In genomic region chr9:61756224-61756800, GRCm38 (mm10) we compare ENCODE assay signal across 16 mouse cellular contexts.
DNase-seq lines count a peak whose midpoint lies in the region; ATAC-seq and TF ChIP-seq lines count a peak whose summit lies in the region.
"Had no signal": no experiment of that assay in that cellular context is flagged by ENCODE, and none has a peak within 500 bp of the region (broad histone marks: within the 10 kb centered on the region; RNA-seq: fewer than 3 reads in every experiment).

No protein-coding gene starts in this region.

- ATAC-seq in kidney, embryonic 15.5 days (replicated peaks; ENCODE audit: low FRiP score) = peak; percentile 62
- peak; percentile 81 for ATAC-seq in embryonic facial prominence, embryonic 14.5 days (ENCODE audit: low read depth)
- ATAC-seq in hindbrain, embryonic 11.5 days (ENCODE audit: low FRiP score) = peak; percentile 4; the same call in 1 of the 2 replicates
- peak; percentile 55 for ATAC-seq in midbrain, embryonic 15.5 days (replicated peaks)
- ATAC-seq: inflammation-experienced regulatory T-cells, adult 6 months had no signal

- peaks cover 29% of the 10 kb centered on the region for H3K4me1 ChIP-seq in kidney, embryonic 15.5 days
- H3K4me1 ChIP-seq in embryonic facial prominence, embryonic 14.5 days (ENCODE audit: control insufficient read depth, insufficient read depth, low read length) = peaks cover 8% of the 10 kb centered on the region
- H3K4me1 ChIP-seq in hindbrain, embryonic 11.5 days (replicated peaks; ENCODE audit: control insufficient read depth, insufficient read depth, low read length) = peaks cover 2% of the 10 kb centered on the region; the same call in 1 of the 2 replicates
- H3K4me1 ChIP-seq in midbrain, embryonic 15.5 days = peaks cover 30% of the 10 kb centered on the region
- H3K4me1 ChIP-seq: liver, embryonic 13.5 days had no signal

- no peak for TF ChIP-seq CTCF in gastrocnemius, adult 2 months (IDR thresholded peaks at IDR 0.05)

- 36% methylated on average over 15 of the region's 15 CpGs for WGBS in kidney, embryonic 15.5 days
- WGBS in embryonic facial prominence, embryonic 14.5 days = 66% methylated on average over 15 of the region's 15 CpGs
- 73% methylated on average over 15 of the region's 15 CpGs for WGBS in hindbrain, embryonic 11.5 days
- WGBS in midbrain, embryonic 15.5 days = 55% methylated on average over 15 of the region's 15 CpGs

- H3K9me3 ChIP-seq in kidney, embryonic 15.5 days (replicated peaks) = no peaks in the 10 kb centered on the region
- no peaks in the 10 kb centered on the region for H3K9me3 ChIP-seq in embryonic facial prominence, embryonic 14.5 days (ENCODE audit: control insufficient read depth, low read length)
- H3K9me3 ChIP-seq in hindbrain, embryonic 11.5 days (ENCODE audit: control insufficient read depth, low read length) = no peaks in the 10 kb centered on the region
- H3K9me3 ChIP-seq in midbrain, embryonic 15.5 days = no peaks in the 10 kb centered on the region
- H3K9me3 ChIP-seq: G1E; liver, embryonic 13.5 days; stomach, embryonic 15.5 days had no signal

- DNase-seq in kidney, adult 9 months = no peak
- peak; percentile 66 for DNase-seq in embryonic facial prominence, embryonic 14.5 days (ENCODE audit: low spot score)
- DNase-seq in hindbrain, embryonic 11.5 days (ENCODE audit: low spot score) = no peak
- no peak for DNase-seq in heart, postnatal 4 days
- DNase-seq in yolk sac, embryonic 10.5 days (ENCODE audit: low spot score) = no peak
- DNase-seq in gastrocnemius, adult 2 months = no peak
- DNase-seq: B cell, adult 2 months; cerebellum, adult 11-12 months; liver, embryonic 13.5 days; lung, postnatal 14 days; thymus, postnatal 36 days had no signal

- no peaks in the 10 kb centered on the region for H3K36me3 ChIP-seq in kidney, embryonic 15.5 days
- no peaks in the 10 kb centered on the region for H3K36me3 ChIP-seq in embryonic facial prominence, embryonic 14.5 days (ENCODE audit: control insufficient read depth, insufficient read depth, low read length)
- no peaks in the 10 kb centered on the region for H3K36me3 ChIP-seq in hindbrain, embryonic 11.5 days (ENCODE audit: control insufficient read depth, insufficient read depth, low read length)
- H3K36me3 ChIP-seq in midbrain, embryonic 15.5 days (replicated peaks) = no peaks in the 10 kb centered on the region
- H3K36me3 ChIP-seq: G1E; liver, embryonic 13.5 days; stomach, embryonic 15.5 days had no signal

- no peak overlapping the region for H3K27ac ChIP-seq in kidney, embryonic 15.5 days
- H3K27ac ChIP-seq in embryonic facial prominence, embryonic 14.5 days (replicated peaks; ENCODE audit: low read depth, low read length) = no peak overlapping the region
- no peak overlapping the region for H3K27ac ChIP-seq in hindbrain, embryonic 11.5 days (ENCODE audit: low read depth, low read length)
- H3K27ac ChIP-seq in midbrain, embryonic 15.5 days = peak overlapping the region; percentile 57
- H3K27ac ChIP-seq in gastrocnemius, adult 2 months = no peak overlapping the region
- H3K27ac ChIP-seq: liver, embryonic 13.5 days; stomach, embryonic 15.5 days had no signal

- intact Hi-C loops in gastrocnemius, adult 2 months (cut with DNase I) = no loop called here

- no peak overlapping the region for H3K9ac ChIP-seq in kidney, embryonic 15.5 days
- no peak overlapping the region for H3K9ac ChIP-seq in embryonic facial prominence, embryonic 14.5 days (ENCODE audit: low read depth, low read length)
- no peak overlapping the region for H3K9ac ChIP-seq in hindbrain, embryonic 11.5 days (ENCODE audit: low read depth, low read length)
- no peak overlapping the region for H3K9ac ChIP-seq in midbrain, embryonic 15.5 days
- H3K9ac ChIP-seq: liver, embryonic 13.5 days; stomach, embryonic 15.5 days had no signal

- H3K27me3 ChIP-seq in kidney, embryonic 15.5 days = peaks cover 35% of the 10 kb centered on the region
- no peaks in the 10 kb centered on the region; the same call in 1 of the 2 replicates for H3K27me3 ChIP-seq in embryonic facial prominence, embryonic 14.5 days (replicated peaks; ENCODE audit: control insufficient read depth, insufficient read depth, low read length)
- H3K27me3 ChIP-seq in hindbrain, embryonic 11.5 days (ENCODE audit: control insufficient read depth, insufficient read depth, low read length) = no peaks in the 10 kb centered on the region
- H3K27me3 ChIP-seq in midbrain, embryonic 15.5 days (replicated peaks) = no peaks in the 10 kb centered on the region
- H3K27me3 ChIP-seq: liver, embryonic 13.5 days had no signal

- no peak overlapping the region for H3K4me3 ChIP-seq in kidney, embryonic 15.5 days (replicated peaks)
- no peak overlapping the region for H3K4me3 ChIP-seq in embryonic facial prominence, embryonic 14.5 days (ENCODE audit: low read depth, low read length)
- no peak overlapping the region for H3K4me3 ChIP-seq in hindbrain, embryonic 11.5 days (ENCODE audit: low read depth, low read length)
- no peak overlapping the region for H3K4me3 ChIP-seq in midbrain, embryonic 15.5 days
- no peak overlapping the region for H3K4me3 ChIP-seq in gastrocnemius, adult 2 months
- H3K4me3 ChIP-seq: liver, embryonic 13.5 days; stomach, embryonic 15.5 days had no signal

- peak overlapping the region; percentile 39 for H3K4me2 ChIP-seq in kidney, embryonic 15.5 days
- H3K4me2 ChIP-seq in embryonic facial prominence, embryonic 14.5 days (ENCODE audit: low read depth, low read length) = no peak overlapping the region
- no peak overlapping the region for H3K4me2 ChIP-seq in hindbrain, embryonic 11.5 days (replicated peaks; ENCODE audit: low read depth, low read length)
- peak overlapping the region; percentile 25 for H3K4me2 ChIP-seq in midbrain, embryonic 15.5 days
- H3K4me2 ChIP-seq: liver, embryonic 13.5 days; stomach, embryonic 15.5 days had no signal

Comparison
In these comparisons a context has a peak if more than half of its experiments do, and no peak if none do; other contexts are left out.
1. ATAC-seq: peak in every context shown above with its lines; median percentile 81 in embryonic facial prominence, embryonic 14.5 days; 62 in kidney, embryonic 15.5 days; 55 in midbrain, embryonic 15.5 days; 4 in hindbrain, embryonic 11.5 days.
2. H3K4me2 ChIP-seq: peak in kidney, embryonic 15.5 days (single experiment) and midbrain, embryonic 15.5 days (single experiment); none in embryonic facial prominence, embryonic 14.5 days (single experiment) and hindbrain, embryonic 11.5 days (single experiment).